In the genomic region with DNA sequence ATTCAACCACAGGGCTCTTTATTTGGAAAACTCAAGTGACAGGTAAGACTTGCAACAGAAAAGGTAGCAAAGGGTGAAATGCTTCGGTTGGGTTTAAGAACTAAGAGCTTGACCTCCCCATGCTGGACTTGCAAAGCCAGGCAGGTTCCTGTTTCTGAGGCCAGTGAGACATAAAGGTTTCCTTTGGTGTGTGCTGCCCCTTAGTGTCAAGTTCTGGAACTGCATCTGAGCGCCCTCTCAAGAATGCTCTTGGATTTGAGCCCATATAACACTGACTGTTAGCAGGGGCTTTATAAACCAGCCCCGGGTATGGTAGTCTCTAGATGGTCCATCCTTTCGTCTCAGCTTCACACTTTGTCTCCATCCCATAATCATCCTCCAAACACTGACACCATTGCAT, we compare ENCODE assay signal across 9 mouse cellular contexts. TPM values are rescaled to one million over a fixed set of nuclear protein-coding genes. Genes with fewer than 3 reads are reported as not detected.
DNase-seq lines count a peak whose midpoint lies in the region; ATAC-seq lines count a peak whose summit lies in the region.
"Had no signal": no experiment of that assay in that cellular context is flagged by ENCODE, and none has a peak within 500 bp of the region (broad histone marks: within the 10 kb centered on the region; RNA-seq: fewer than 3 reads in every experiment).

No protein-coding gene starts in this region.

- peak; percentile 39 for DNase-seq in MEL-GATA-1-ER (ENCODE audit: extremely low read depth, low read depth)
- DNase-seq in c-Kit-positive CD71-positive TER-119-negative erythroid progenitor cells, embryonic 14.5 days (ENCODE audit: low read depth): peak; percentile 60
- peak; percentile 91 for DNase-seq in forebrain, embryonic 14.5 days (ENCODE audit: low spot score)
- DNase-seq in layer of hippocampus, postnatal 14 days (ENCODE audit: low spot score in 2 of 2): peak; percentile 82
- peak; percentile 88 to 90 for DNase-seq in right cerebral cortex, adult 2 months (ENCODE audit: low spot score in 2 of 2)
- DNase-seq in urinary bladder, postnatal 14 days (ENCODE audit: low spot score): peak; percentile 84

- no peaks in the 10 kb centered on the region for H3K9me3 ChIP-seq in forebrain, embryonic 14.5 days (replicated peaks; ENCODE audit: control insufficient read depth, low read length)
- H3K9me3 ChIP-seq in hindbrain, embryonic 13.5 days: no peaks in the 10 kb centered on the region
- H3K9me3 ChIP-seq: liver, embryonic 15.5 days had no signal

- ATAC-seq in forebrain, embryonic 14.5 days: peak; percentile 63
- peak; percentile 61; the same call in 1 of the 2 replicates for ATAC-seq in hindbrain, embryonic 13.5 days (ENCODE audit: low FRiP score)
- ATAC-seq in megakaryocyte progenitor cell, adult 5-6 weeks (replicated peaks; ENCODE audit: poor library complexity): peak; percentile 90

- no peaks in the 10 kb centered on the region for H3K27me3 ChIP-seq in forebrain, embryonic 14.5 days (replicated peaks; ENCODE audit: control insufficient read depth, insufficient read depth, low read length)
- H3K27me3 ChIP-seq in hindbrain, embryonic 13.5 days: peaks cover 4% of the 10 kb centered on the region; the same call in 1 of the 2 replicates

- H3K4me3 ChIP-seq in forebrain, embryonic 14.5 days (ENCODE audit: low read depth, low read length): no peak overlapping the region
- no peak overlapping the region for H3K4me3 ChIP-seq in hindbrain, embryonic 13.5 days
- H3K4me3 ChIP-seq: liver, embryonic 15.5 days had no signal

- 17% methylated on average over 4 of the region's 4 CpGs for WGBS in forebrain, embryonic 14.5 days
- WGBS in hindbrain, embryonic 13.5 days: 20% methylated on average over 4 of the region's 4 CpGs

- no peak overlapping the region for H3K27ac ChIP-seq in forebrain, embryonic 14.5 days (ENCODE audit: low read depth, low read length)
- no peak overlapping the region for H3K27ac ChIP-seq in hindbrain, embryonic 13.5 days
- H3K27ac ChIP-seq: liver, embryonic 15.5 days had no signal

- no peak overlapping the region for H3K4me2 ChIP-seq in forebrain, embryonic 14.5 days (ENCODE audit: low read length)
- no peak overlapping the region for H3K4me2 ChIP-seq in hindbrain, embryonic 13.5 days
- H3K4me2 ChIP-seq: liver, embryonic 15.5 days had no signal

- H3K4me1 ChIP-seq in forebrain, embryonic 14.5 days (ENCODE audit: control insufficient read depth, insufficient read depth, low read length): no peaks in the 10 kb centered on the region
- H3K4me1 ChIP-seq in hindbrain, embryonic 13.5 days (replicated peaks): no peaks in the 10 kb centered on the region

- H3K36me3 ChIP-seq in forebrain, embryonic 14.5 days (ENCODE audit: control insufficient read depth, insufficient read depth, low read length): no peaks in the 10 kb centered on the region
- no peaks in the 10 kb centered on the region for H3K36me3 ChIP-seq in hindbrain, embryonic 13.5 days
- H3K36me3 ChIP-seq: liver, embryonic 15.5 days had no signal

- H3K9ac ChIP-seq in forebrain, embryonic 14.5 days (ENCODE audit: low read length): no peak overlapping the region
- no peak overlapping the region for H3K9ac ChIP-seq in hindbrain, embryonic 13.5 days
- H3K9ac ChIP-seq: liver, embryonic 15.5 days had no signal

RNA-seq across cellular contexts. Expression of gene S100z, which starts 2.9 kb away (rescaled TPM):
- polyA plus RNA-seq in forebrain, embryonic 14.5 days (2014; fragmentation: Nextera tagmentation; extraction: Ambion mirVana): not detected in 2 replicates
- not detected in 2 replicates for polyA plus RNA-seq in hindbrain, embryonic 13.5 days (2015; fragmentation: Nextera tagmentation; extraction: Ambion mirVana)
- not detected for total RNA-seq in layer of hippocampus, postnatal 14 days (2021)
- not detected in 2 replicates for total RNA-seq in megakaryocyte progenitor cell, adult 5-6 weeks (2015)
- not detected in 2 replicates for total RNA-seq in megakaryocyte progenitor cell, adult 5-6 weeks (2017)
- polyA plus RNA-seq: liver, embryonic 15.5 days had no signal

RNA-seq across cellular contexts. Expression of gene Crhbp, which starts 36.7 kb away (rescaled TPM):
- polyA plus RNA-seq in forebrain, embryonic 14.5 days (2014; fragmentation: Nextera tagmentation; extraction: Ambion mirVana): 0.75 and 1.1 TPM in 2 replicates
- 8.4 and 9.3 TPM in 2 replicates for polyA plus RNA-seq in hindbrain, embryonic 13.5 days (2015; fragmentation: Nextera tagmentation; extraction: Ambion mirVana)
- total RNA-seq in layer of hippocampus, postnatal 14 days (2021): 10 to 100 TPM; 16.8 to 17.8 TPM
- not detected in 2 replicates for total RNA-seq in megakaryocyte progenitor cell, adult 5-6 weeks (2015)
- total RNA-seq in megakaryocyte progenitor cell, adult 5-6 weeks (2017): not detected in 2 replicates

RNA-seq across cellular contexts. Expression of gene F2rl1, which starts 43.6 kb away (rescaled TPM):
- polyA plus RNA-seq in forebrain, embryonic 14.5 days (2014; fragmentation: Nextera tagmentation; extraction: Ambion mirVana): 0.17 and 0.30 TPM in 2 replicates
- polyA plus RNA-seq in hindbrain, embryonic 13.5 days (2015; fragmentation: Nextera tagmentation; extraction: Ambion mirVana): not detected in 2 replicates
- total RNA-seq in layer of hippocampus, postnatal 14 days (2021): under 1 TPM; 0.19 to 0.35 TPM
- total RNA-seq in megakaryocyte progenitor cell, adult 5-6 weeks (2015): 0.15 and 0.27 TPM in 2 replicates
- 0.04 and 0.61 TPM in 2 replicates for total RNA-seq in megakaryocyte progenitor cell, adult 5-6 weeks (2017)

Comparison
In these comparisons a context has a peak if more than half of its experiments do, and no peak if none do; other contexts are left out.
1. DNase-seq: peak in every context shown above with its lines; median percentile 91 in forebrain, embryonic 14.5 days; 89 in right cerebral cortex, adult 2 months; 84 in urinary bladder, postnatal 14 days; 82 in layer of hippocampus, postnatal 14 days; 60 in c-Kit-positive CD71-positive TER-119-negative erythroid progenitor cells, embryonic 14.5 days; 39 in MEL-GATA-1-ER.
2. RNA of gene Crhbp, which starts 36.7 kb away (total RNA-seq): 16.8 to 17.8 TPM in layer of hippocampus, postnatal 14 days; not detected in megakaryocyte progenitor cell, adult 5-6 weeks; every median in the first group is over 10 times any median in the second.
3. Peak in every context shown above with its lines, with median percentiles within 50 percentile points of each other: ATAC-seq.